Mouse (Mus musculus): Measurements from ENCODE around the gene Hexim1. TPM values are rescaled to one million over a fixed set of nuclear protein-coding genes. Genes with fewer than 3 reads are reported as not detected.

The Hexim1 gene
- polyA plus RNA-seq, 1 experiment from 2014 or later = 4.7 TPM

DNA sequence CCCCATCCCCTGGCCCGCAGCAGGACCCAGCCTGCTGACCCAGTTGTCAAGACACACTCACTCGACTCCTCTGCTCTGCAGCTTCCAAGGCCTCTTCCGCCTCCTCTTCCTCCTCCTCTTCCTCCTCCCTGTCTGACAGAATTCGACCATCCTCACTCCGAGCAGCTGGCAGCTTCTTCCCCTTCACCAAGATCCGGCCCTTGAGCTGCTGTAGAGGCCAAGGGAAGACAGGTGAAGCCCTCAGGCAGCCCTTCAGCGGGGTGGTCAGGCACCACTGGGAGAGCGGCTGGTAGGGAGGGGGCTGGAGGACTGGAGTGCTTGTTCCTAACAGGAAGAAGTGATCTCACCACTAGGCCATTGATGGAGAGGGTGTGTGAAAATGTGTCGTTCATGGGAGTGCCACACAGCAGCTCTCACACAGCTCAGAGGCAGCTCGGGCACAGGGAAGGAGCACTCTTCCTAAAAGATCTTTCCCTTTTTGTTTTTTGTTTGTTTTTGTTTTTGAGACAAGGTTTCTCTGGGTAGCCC lies 41.2 kb upstream of the Hexim1 start:
- Histone ChIP-seq H3K4me3 (ENCODE audit: low read length) (no peak overlapping the region), H3K9me3 (ENCODE audit: control insufficient read depth, low read length) (no peaks in the 10 kb centered on the region), H3K27me3 (replicated peaks; ENCODE audit: control insufficient read depth, insufficient read depth, low read length) (peaks cover 1% of the 10 kb centered on the region; the same call in 1 of the 2 replicates), H3K27ac (ENCODE audit: low read depth, low read length) (no peak overlapping the region), H3K4me2 (ENCODE audit: low read length) (no peak overlapping the region), H3K9ac (ENCODE audit: low read depth, low read length) (no peak overlapping the region), H3K36me3 (ENCODE audit: control insufficient read depth, insufficient read depth, low read length) (no peaks in the 10 kb centered on the region), H3K4me1 (ENCODE audit: control insufficient read depth, insufficient read depth, low read depth, low read length) (no peaks in the 10 kb centered on the region)
- WGBS = 30% methylated on average over 8 of the region's 10 CpGs
- ATAC-seq = no peak

DNA sequence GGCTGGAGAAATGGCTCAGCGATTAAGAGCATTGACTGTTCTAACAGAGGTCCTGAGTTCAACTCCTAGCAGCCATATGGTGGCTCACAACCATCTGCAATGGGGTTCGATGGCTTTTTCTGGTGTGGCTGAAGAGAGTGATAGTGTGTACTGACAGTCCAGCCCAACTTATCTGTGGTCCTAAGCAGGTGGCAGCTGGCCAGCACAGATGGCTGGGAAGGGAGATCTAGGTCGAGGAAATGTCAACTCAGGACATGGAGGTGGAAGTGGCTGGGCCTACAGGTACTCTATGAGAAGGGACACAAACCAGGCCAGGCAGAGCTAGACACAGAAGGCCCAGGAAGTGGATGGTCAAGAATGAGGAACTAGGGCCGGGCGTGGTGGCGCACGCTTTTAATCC lies 40.0 kb upstream of the Hexim1 start:
- 90% methylated on average over 7 of the region's 7 CpGs for WGBS
- Histone ChIP-seq H3K36me3 (ENCODE audit: control insufficient read depth, insufficient read depth, low read length) (no peaks in the 10 kb centered on the region), H3K9ac (ENCODE audit: low read depth, low read length) (no peak overlapping the region), H3K27me3 (replicated peaks; ENCODE audit: control insufficient read depth, insufficient read depth, low read length) (peaks cover 5% of the 10 kb centered on the region; the same call in 1 of the 2 replicates), H3K27ac (ENCODE audit: low read depth, low read length) (no peak overlapping the region), H3K4me3 (ENCODE audit: low read length) (no peak overlapping the region), H3K4me2 (ENCODE audit: low read length) (no peak overlapping the region), H3K4me1 (ENCODE audit: control insufficient read depth, insufficient read depth, low read depth, low read length) (peaks cover 10% of the 10 kb centered on the region), H3K9me3 (ENCODE audit: control insufficient read depth, low read length) (no peaks in the 10 kb centered on the region)
- no peak for ATAC-seq

DNA sequence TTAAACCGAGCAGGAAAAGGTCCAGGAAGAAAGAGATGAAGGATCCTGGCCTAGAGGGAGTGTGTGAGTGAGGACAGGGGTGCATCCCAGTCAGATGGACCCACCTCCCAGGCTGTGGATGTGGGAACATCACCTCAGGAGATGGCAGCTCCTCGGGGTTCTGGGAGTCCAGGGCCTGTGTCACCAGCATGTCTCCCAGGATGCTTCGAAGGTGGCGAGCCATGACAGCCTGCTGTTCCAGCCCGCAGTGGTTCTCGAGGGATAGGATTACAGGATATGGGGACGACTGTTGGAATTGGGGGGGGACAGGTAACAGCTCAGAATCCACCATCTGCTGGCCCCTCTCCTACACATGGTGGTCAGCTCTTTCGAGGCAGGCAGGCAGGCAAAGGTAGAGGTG lies 39.5 kb upstream of the Hexim1 start:
- 86% methylated on average over 8 of the region's 8 CpGs for WGBS
- H3K9me3 ChIP-seq (ENCODE audit: control insufficient read depth, low read length) = no peaks in the 10 kb centered on the region
- peaks cover 9% of the 10 kb centered on the region; the same call in 1 of the 2 replicates for H3K27me3 ChIP-seq (replicated peaks; ENCODE audit: control insufficient read depth, insufficient read depth, low read length)
- H3K36me3 ChIP-seq (ENCODE audit: control insufficient read depth, insufficient read depth, low read length) = no peaks in the 10 kb centered on the region
- H3K9ac ChIP-seq (ENCODE audit: low read depth, low read length) = no peak overlapping the region
- no peak overlapping the region for H3K27ac ChIP-seq (ENCODE audit: low read depth, low read length)
- no peak overlapping the region for H3K4me3 ChIP-seq (ENCODE audit: low read length)
- no peak for ATAC-seq
- H3K4me2 ChIP-seq (ENCODE audit: low read length) = no peak overlapping the region
- H3K4me1 ChIP-seq (ENCODE audit: control insufficient read depth, insufficient read depth, low read depth, low read length) = peaks cover 10% of the 10 kb centered on the region

DNA sequence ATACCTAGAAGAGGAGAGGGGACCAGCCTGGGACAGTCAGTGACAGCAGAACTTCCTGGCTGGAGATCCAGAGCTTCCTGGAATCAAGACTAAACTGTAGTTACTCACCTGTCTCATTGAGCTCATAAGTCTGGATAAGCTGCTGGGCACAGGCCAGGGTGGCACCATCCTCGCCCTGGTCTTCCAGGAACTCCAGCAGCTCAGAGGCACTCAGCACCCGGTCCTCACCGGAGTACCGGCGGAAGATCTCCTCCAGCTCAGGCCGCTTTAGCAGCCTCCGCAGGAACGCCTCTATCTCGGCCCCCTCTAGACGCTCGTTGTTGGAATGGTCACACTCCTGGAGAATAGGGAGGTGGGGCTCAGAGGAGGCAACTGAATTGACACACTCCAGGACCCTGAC lies 37.9 kb upstream of the Hexim1 start:
- Histone ChIP-seq H3K4me3 (ENCODE audit: low read length) (no peak overlapping the region), H3K27me3 (replicated peaks; ENCODE audit: control insufficient read depth, insufficient read depth, low read length) (peaks cover 18% of the 10 kb centered on the region), H3K4me1 (ENCODE audit: control insufficient read depth, insufficient read depth, low read depth, low read length) (peaks cover 10% of the 10 kb centered on the region), H3K9ac (ENCODE audit: low read depth, low read length) (no peak overlapping the region), H3K4me2 (ENCODE audit: low read length) (no peak overlapping the region), H3K9me3 (ENCODE audit: control insufficient read depth, low read length) (no peaks in the 10 kb centered on the region), H3K27ac (ENCODE audit: low read depth, low read length) (no peak overlapping the region), H3K36me3 (ENCODE audit: control insufficient read depth, insufficient read depth, low read length) (no peaks in the 10 kb centered on the region)
- WGBS = 82% methylated on average over 11 of the region's 11 CpGs
- no peak for ATAC-seq

DNA sequence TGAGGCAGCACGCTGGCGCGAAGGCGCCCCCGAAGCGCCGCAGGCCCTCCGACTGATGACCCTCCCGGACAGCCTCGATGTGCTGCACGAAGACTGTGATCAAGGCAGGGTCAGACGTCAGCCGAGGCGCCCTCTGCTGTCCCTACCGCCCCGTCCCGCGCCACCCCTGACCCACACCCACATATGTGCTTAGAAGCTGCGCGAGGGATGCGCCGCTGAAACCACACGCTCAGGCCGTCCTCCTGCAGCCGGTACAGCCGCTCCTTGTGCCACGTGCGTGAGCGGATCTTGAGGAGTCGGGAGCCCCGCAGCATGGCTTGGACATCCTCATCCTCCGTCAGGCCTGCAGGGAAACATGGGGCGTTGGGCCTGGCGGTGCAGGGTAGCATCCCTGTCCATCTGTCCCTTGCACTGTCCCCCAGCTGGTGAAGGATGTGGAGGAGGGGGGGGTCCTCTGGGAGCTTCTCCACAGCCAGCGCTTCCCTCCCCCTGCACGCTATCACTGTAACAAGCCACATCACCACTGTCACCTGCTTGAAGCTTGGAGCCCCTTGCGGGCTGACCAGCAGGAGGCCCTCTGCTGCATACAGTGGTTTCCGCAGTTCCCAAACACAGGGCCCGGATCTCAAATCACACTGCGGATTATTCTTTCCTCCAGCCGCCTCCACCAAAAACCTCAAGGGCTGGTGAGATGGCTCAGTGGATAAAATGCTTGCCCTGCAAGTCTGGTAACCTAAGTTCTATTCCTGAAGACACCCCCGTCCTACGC lies 35.5 kb upstream of the Hexim1 start:
- peak overlapping the region; percentile 55 for H3K4me2 ChIP-seq (ENCODE audit: low read length)
- peaks cover 10% of the 10 kb centered on the region for H3K4me1 ChIP-seq (ENCODE audit: control insufficient read depth, insufficient read depth, low read depth, low read length)
- H3K9ac ChIP-seq (ENCODE audit: low read depth, low read length) = peak overlapping the region; percentile 55
- no peaks in the 10 kb centered on the region for H3K36me3 ChIP-seq (ENCODE audit: control insufficient read depth, insufficient read depth, low read length)
- H3K9me3 ChIP-seq (ENCODE audit: control insufficient read depth, low read length) = no peaks in the 10 kb centered on the region
- H3K27ac ChIP-seq (ENCODE audit: low read depth, low read length) = no peak overlapping the region
- 3% methylated on average over 41 of the region's 43 CpGs for WGBS
- peaks cover 18% of the 10 kb centered on the region for H3K27me3 ChIP-seq (replicated peaks; ENCODE audit: control insufficient read depth, insufficient read depth, low read length)
- peak overlapping the region; percentile 29 for H3K4me3 ChIP-seq (ENCODE audit: low read length)
- peak; percentile 76 for ATAC-seq

DNA sequence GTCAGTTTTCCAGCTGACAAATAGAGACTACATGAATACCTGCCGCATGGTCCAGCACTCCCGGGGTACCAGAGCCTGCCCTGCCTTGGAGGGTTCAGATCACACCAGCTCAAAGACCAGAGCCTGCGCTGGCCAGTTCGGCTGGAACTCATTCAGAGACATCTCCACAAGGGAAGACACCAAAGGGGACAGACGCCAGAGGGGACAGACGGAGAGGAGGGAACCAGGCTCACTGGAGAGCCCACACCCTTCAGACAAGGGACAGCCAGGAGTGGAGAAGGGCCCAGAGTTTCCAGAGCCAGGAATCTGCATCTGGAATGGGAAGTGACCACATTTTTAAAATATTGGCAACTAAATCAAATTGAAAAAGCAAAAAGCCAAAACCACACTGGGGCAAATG lies 34.4 kb upstream of the Hexim1 start:
- H3K36me3 ChIP-seq (ENCODE audit: control insufficient read depth, insufficient read depth, low read length) = no peaks in the 10 kb centered on the region
- H3K9ac ChIP-seq (ENCODE audit: low read depth, low read length) = no peak overlapping the region
- no peak overlapping the region for H3K4me3 ChIP-seq (ENCODE audit: low read length)
- H3K27me3 ChIP-seq (replicated peaks; ENCODE audit: control insufficient read depth, insufficient read depth, low read length) = peaks cover 18% of the 10 kb centered on the region
- H3K27ac ChIP-seq (ENCODE audit: low read depth, low read length) = no peak overlapping the region
- peaks cover 10% of the 10 kb centered on the region for H3K4me1 ChIP-seq (ENCODE audit: control insufficient read depth, insufficient read depth, low read depth, low read length)
- ATAC-seq = no peak
- H3K9me3 ChIP-seq (ENCODE audit: control insufficient read depth, low read length) = no peaks in the 10 kb centered on the region
- no peak overlapping the region for H3K4me2 ChIP-seq (ENCODE audit: low read length)
- WGBS = 53% methylated on average over 6 of the region's 6 CpGs

DNA sequence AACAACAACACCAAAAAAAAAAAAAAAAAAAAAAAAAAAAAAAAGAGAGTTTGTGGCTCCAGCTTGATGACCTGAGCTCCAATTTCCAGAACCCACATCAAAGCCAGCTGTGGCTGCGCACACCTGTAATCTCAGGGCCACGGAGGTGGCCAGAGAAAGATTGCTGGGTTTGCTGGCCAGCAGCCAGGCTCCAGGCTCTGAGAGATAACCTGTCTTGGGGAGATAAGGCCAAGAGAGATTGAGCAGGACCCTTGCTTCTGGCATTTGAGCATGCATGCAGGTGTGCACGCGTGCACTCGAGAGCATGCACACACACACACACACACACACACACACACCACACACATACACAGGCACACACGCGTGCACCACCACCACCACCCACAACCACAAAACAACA lies 22.7 kb upstream of the Hexim1 start:
- WGBS = 96% methylated on average over 7 of the region's 7 CpGs
- no peak for ATAC-seq
- Histone ChIP-seq H3K27me3 (replicated peaks; ENCODE audit: control insufficient read depth, insufficient read depth, low read length) (no peaks in the 10 kb centered on the region), H3K4me3 (ENCODE audit: low read length) (no peak overlapping the region), H3K4me1 (ENCODE audit: control insufficient read depth, insufficient read depth, low read depth, low read length) (no peaks in the 10 kb centered on the region), H3K27ac (ENCODE audit: low read depth, low read length) (no peak overlapping the region), H3K4me2 (ENCODE audit: low read length) (no peak overlapping the region), H3K9me3 (ENCODE audit: control insufficient read depth, low read length) (no peaks in the 10 kb centered on the region), H3K9ac (ENCODE audit: low read depth, low read length) (no peak overlapping the region), H3K36me3 (ENCODE audit: control insufficient read depth, insufficient read depth, low read length) (no peaks in the 10 kb centered on the region)

DNA sequence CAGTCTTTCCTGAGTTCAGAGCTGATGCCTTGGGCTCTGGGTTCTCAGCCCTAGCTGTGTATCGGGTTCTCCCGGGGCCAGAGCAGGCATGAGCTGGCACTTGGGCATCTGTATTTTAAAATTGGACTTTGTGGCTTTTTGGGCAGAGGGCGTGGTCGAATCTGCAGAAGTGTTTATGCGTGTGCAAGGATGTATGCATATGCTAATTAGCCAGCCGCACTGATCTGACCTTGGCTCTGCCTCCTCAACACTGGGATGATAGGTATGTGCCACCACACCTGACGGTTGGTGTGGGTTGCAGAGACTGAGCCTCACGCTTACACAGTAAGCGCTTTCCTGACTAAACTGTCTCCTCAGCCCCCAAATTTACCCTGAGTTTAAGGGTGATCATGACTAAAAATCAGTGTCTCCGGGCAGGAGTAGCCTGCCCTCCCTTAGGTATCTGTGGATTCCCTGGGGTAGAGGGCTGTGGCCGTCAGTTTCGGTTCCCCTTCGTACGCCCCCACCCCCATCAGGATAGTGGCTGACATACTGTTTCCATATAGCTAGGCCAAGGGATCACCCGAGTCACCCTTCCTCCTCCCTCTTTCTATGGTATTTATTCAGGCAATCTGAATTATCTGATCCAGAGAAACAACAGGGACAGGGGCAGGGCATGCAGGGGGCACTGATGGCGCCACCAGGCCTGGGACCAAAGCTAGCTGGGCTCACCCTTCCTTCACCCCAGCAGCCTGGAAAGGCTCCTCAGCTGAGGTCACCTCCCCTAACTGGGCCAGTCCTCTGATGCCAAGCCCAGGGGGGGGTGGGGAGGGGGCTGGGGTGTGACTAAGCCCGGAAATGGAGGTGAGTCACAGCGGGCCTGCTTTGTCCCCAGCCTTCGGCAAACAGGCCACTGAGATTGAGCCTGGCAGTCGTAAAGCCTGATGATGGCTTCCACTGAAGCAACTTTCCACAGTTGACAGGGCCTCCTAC lies 21.9 kb upstream of the Hexim1 start:
- WGBS = 77% methylated on average over 20 of the region's 20 CpGs
- Histone ChIP-seq H3K4me2 (ENCODE audit: low read length) (no peak overlapping the region), H3K4me1 (ENCODE audit: control insufficient read depth, insufficient read depth, low read depth, low read length) (no peaks in the 10 kb centered on the region), H3K27ac (ENCODE audit: low read depth, low read length) (no peak overlapping the region), H3K9ac (ENCODE audit: low read depth, low read length) (no peak overlapping the region), H3K9me3 (ENCODE audit: control insufficient read depth, low read length) (no peaks in the 10 kb centered on the region), H3K4me3 (ENCODE audit: low read length) (no peak overlapping the region), H3K36me3 (ENCODE audit: control insufficient read depth, insufficient read depth, low read length) (no peaks in the 10 kb centered on the region), H3K27me3 (replicated peaks; ENCODE audit: control insufficient read depth, insufficient read depth, low read length) (no peaks in the 10 kb centered on the region)
- no peak for ATAC-seq

DNA sequence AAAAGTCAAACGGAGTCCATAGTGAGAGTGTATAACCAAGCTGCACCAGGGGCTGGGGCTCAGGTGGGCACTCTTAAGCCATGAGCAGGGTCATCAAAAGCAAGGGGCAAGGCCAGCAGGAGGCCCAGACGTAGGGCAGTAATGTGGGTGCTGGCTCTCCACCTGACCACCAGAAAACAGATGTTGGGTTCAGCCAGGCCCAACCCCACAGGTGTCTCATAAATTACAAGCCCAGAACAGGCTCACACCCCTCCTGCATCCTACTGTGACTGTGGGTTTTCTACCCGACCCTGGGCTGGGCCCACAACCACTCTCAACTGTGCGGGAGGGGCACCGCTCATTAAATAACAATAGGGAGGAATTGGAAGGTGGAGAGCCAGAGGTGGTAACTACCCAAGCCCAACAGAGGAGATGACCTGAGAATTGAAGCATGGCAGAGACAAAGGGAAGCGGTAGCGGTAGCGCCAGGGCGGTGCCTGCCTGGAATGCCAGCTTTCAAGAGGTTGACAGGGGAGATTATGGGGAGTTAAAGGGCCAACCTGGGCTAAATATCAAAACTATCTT lies 20.8 kb upstream of the Hexim1 start:
- no peak overlapping the region for H3K4me3 ChIP-seq (ENCODE audit: low read length)
- H3K9me3 ChIP-seq (ENCODE audit: control insufficient read depth, low read length) = no peaks in the 10 kb centered on the region
- WGBS = 55% methylated on average over 9 of the region's 9 CpGs
- no peak overlapping the region for H3K27ac ChIP-seq (ENCODE audit: low read depth, low read length)
- ATAC-seq = no peak
- H3K27me3 ChIP-seq (replicated peaks; ENCODE audit: control insufficient read depth, insufficient read depth, low read length) = 0 out of 2 replicates have a peak, but pooled peaks cover 6% of the 10 kb centered on the region
- H3K9ac ChIP-seq (ENCODE audit: low read depth, low read length) = no peak overlapping the region
- H3K4me1 ChIP-seq (ENCODE audit: control insufficient read depth, insufficient read depth, low read depth, low read length) = no peaks in the 10 kb centered on the region
- H3K36me3 ChIP-seq (ENCODE audit: control insufficient read depth, insufficient read depth, low read length) = no peaks in the 10 kb centered on the region
- no peak overlapping the region for H3K4me2 ChIP-seq (ENCODE audit: low read length)
